Mouse (Mus musculus) 3134 (cell line): ENCODE results near the gene Pamr1.

Experiments
- DNase-seq: peaks from one replicate; pipeline ENCODE4 v3.0.0-alpha.2; 2011; ENCODE audit warnings: low spot score; ENCODE audit not compliant: insufficient read length; ENCODE audit errors: extremely low read depth

The Pamr1 gene

DNA sequence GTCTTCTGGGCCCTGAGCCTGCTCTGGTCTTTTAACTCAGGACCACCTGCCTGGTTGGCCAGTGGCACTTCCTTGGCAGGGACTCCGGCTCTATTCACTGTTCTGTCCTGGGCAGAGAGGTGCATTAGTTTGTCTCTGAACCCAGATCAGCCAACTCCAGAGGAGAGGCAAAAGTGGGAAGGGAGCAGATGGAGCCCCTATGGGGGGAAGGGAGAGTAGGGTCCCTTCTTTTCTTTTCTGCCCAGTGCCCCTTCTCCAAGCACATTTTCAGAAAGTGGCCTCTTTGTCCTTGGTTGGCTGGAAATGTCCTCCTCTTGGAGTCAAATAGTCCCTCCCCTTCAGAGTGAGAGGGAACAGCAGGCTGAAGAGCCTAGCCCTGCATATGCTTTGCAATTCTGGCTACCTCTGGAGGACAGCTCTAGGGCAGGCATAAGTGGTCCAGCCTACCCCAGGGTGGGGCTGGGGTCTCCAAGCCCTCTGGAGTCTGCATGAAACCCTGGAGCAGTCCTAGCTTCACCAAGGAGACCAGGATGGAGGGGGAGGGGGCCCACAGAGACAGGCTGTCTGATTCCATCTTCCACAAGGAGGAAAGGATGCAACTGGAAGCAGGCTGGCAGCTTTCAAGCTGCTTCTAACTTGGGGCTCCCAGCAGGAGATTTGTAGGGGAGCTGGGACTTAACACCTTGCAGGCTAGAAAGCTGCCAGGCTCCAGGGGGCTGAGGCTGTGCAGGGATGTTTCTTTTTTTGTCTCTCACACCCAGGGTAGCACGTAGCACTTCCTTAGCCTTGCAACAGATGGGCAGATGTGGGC is 49.3 kb downstream of the Pamr1 start:
- DNase-seq, result no peak

DNA sequence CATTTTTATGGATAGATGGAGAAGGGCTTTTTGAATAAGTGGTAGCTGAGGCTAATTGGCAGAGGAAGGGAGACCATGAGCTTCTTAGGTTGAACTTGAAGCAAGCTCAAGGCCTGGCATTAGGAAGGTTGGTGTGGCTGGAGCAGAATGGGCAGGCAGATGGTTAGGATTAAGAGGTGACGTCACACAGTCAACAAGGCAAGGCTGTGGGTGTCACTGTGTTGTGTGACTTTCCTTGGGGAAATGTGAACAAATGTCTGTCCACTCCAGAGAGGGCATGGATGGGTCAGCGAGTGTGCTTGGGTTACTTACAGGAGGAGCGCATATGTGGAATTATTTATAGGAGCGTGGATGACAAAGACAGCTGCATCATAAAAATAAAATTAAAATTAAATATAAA is 50.7 kb downstream of the Pamr1 start:
- no peak for DNase-seq

DNA sequence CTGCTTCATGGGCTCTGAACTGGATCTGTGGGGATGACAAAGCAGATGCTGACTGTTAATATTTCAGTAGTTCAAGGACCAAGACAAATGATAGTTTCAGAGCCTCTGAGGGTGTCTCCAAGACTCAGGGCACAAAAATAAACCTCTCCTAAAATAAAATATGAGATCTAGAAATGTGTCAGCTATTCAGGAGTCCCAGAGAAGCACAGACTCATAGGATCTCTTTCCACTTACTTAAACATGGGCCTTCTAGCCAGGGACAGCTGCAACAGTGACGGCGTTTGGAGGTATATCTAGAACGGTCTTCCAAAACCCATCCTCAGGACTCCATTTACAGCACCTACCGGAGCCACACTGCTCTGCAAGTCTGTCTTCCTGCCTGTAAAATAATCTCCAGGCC is 60.7 kb downstream of the Pamr1 start:
- no peak for DNase-seq

DNA sequence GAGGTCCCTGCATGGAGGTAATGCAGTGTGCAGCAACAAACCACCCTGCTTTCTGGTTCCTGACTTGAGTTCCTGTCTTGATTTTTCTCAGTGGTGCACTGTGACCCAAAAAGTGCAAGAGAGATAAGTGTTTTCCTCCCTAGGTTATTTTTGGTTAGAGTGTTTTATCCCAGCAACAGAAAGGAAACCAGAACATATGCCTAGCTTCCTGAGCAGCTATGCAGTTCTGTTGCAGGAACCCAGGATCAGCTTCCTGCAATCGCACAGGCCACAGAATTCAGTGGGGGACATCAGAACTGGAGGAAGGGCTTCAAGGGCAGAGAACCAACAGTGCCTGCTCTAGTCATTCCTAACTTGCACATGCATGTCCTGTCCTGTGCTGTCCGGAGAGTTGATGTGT is 66.8 kb downstream of the Pamr1 start:
- DNase-seq, result no peak

DNA sequence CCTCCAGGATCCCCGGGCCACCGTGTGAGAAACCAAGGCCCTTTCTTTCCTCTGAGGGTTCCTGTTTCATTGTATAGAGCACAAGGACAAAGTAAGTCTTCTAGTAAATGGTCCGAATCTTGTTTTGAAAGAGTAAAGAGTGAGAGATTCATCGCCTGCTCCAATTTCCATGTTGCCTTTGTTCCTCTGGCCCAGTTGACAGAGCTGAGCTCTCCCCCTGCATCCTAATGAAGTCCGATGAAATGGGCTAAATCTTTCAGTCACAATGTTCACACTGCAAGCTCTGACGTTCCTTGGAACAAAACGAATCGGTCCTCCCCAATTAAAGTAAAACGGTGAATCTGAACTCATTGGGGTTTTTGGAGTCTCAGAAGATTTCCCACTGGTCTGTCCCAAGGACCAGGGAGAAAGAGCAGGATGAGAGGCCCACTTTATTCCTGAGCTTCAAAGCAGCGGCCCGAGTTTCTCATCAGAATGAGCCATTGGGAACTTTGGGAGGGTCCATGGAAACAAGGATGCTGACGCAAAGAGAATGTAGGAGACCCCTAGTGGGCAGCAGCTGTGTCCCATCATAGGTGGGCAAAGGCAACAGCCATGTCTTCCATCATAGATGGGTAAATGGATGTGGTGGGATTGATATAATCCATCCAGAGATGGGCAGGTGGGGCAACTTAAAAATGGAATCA is 71.1 kb downstream of the Pamr1 start:
- DNase-seq, result no peak

DNA sequence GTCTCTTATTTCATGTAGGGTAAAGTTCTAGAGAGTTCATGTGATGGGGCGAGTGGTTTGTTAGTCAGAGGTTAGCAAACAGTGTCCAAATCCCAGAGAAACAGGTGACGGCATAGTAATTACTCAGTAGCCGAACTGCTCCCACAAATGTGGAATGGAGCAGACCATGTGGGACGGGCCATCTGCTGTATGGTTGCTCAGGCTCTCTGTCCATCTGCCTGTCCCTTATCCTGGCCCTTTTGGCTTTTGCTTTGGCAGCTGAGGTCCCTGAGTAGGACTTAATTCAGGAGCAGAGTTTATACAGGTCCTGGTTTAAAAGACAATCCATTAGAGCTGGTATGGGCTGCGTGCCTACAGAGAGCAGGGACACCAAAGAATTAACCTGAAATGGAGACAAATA is 72.4 kb downstream of the Pamr1 start:
- no peak for DNase-seq

DNA sequence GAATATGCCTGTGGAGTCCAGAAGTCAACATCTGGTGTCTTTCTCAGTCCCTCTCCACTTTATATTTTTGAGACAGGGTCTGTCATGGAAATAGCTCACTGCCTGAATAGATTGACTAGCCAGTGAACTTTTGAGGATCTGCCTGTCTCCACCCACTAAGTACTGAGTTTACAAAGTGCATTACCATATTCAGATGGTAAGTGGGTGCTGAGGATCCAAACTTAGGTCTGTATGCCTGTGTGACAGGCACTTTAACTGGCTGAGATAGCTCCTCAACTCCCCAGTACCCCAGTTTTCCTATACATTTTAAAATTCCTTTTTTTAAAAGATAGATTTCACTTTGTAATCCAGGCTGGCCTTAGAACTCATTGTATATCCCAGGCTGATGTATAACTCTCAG is 73.1 kb downstream of the Pamr1 start:
- DNase-seq, result no peak

DNA sequence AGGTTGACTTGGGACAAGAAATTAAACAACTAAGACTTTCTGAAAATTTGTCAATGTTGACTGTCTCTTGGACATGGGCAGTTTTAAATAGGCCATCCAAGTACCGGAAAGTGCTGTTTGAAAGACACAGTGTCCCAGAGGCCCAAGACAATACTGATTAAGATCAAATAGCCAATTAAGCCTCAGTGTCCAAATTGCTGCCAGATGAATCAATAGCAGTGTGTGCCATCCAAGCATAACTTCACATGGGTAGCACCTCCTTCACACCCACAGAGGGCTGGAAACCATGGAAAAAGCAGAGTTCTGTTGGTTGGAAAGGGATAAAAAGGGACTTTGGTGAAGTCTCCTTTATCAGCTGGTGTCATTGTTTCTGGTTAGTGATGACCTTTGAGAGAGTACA is 74.7 kb downstream of the Pamr1 start:
- DNase-seq, result no peak

DNA sequence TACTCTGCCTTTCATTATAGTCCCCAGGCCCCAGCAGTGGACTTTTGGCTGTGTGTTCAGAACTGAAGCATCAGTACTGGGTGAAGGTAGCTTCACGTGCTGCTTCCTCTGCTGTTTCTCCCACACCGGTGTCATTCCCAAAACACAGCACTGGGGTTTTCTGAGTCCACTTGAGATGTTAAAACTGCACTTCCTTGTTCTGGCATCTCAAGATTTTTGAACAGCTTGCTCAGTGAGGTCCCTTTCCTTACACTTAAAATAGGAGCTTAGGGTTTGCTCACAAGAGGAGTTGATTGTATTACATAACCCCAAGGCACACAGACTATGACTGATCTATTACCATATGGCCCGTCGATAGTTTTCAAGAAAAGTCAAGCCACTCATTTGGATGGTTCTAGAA is 82.5 kb downstream of the Pamr1 start:
- no peak for DNase-seq

DNA sequence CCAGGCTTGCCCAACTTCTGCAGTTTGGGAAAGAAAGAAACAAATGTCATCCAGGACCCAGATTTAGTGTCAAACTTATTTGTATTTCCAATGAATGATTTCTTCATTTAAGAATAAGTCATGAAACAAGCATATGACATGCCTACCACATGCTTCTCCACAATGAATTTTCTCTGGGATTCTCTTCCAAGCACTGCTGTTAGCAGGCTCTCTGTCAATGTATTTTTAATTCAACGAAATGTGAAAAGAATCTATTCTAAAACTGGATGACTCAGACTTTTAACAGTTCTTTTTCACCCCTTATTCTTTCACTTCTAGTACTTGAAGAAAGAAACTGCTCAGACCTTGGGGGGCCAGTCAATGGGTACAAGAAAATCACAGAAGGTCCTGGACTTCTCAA is 84.2 kb downstream of the Pamr1 start:
- DNase-seq, result no peak

DNA sequence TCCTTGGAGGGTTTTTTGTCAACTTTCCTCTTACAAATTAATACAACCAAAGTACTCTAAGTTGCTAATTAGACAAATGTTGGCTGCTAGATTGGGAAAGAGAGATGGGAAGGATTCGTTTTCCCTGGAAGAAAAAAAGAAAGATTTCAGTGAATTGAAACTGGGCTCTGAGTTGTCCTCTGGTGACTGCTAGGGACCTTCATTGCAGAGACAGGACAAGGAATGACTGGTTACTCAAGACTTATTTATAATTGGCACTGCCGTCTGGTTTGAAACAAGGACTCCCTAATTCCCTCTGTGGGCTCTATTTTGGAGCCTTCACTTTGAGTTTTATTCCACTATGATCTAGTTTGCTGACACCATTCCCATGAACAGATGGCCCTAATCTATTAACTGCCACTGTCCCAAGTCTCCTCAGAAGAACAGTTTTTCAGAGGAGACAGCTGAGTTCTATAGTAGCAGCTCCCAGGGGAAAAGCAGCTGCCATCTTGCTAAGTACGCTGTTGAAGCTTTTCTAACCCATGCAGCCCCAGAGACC is 85.8 kb downstream of the Pamr1 start:
- no peak for DNase-seq

DNA sequence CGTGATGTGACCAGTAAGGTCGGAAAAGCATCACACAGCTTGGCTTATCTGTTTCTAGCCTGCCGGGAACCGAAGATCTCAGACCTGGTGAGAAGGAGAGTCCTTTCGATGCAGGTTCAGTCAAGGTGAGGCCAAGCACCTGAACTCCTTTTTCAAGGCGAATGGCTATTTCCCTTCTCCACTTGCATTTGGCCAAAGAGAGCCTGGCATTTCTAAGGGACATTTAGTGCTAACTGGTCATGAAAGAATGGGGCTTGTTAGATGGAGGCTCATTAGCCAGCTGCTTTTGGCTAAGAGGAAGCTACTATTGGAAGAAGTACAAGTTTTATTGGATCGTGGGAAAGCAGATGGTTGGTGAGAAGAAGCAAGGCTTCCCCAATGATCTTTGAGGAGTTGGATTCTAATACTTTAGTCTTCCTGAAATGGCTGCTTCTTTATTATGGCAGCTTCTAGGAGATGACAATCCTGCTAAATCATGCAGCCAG is 86.3 kb downstream of the Pamr1 start:
- no peak for DNase-seq

DNA sequence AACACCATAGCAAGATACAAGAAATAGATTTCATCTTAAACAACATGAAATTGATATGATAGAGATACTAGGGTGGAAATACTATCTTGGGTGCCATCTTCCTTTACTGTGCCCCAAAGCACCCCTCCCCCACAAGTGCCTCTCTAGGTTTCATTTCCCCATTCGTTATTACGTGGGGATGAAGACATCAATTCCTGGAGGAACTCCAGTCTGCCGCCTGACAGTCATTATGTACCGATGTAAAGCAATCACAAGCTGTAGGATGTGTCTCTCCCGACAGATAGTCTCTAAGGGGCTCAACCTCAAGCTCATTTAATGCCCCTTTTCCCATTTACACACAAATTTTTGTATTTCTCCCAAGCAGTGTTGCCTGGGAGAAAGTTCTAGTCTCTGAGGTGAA is 88.3 kb downstream of the Pamr1 start:
- no peak for DNase-seq

DNA sequence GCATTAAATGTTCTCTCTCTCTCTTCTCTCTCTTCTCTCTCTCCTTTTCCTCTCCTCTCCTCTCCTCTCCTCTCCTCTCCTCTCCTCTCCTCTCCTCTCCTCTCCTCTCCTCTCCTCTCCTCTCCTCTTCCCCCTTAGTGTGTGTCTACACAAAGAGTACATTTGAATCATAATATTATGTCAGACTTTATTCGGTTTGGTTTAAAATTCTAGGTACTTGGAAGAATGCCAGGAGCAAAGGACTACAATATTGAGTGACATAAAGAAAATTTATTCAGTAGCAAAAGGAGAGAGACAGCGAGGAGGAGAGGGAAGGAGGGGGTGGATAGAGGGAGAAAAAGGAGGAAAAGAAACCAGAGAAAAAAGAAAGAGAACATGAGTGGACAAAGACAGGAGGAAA is 88.9 kb downstream of the Pamr1 start:
- no peak for DNase-seq

DNA sequence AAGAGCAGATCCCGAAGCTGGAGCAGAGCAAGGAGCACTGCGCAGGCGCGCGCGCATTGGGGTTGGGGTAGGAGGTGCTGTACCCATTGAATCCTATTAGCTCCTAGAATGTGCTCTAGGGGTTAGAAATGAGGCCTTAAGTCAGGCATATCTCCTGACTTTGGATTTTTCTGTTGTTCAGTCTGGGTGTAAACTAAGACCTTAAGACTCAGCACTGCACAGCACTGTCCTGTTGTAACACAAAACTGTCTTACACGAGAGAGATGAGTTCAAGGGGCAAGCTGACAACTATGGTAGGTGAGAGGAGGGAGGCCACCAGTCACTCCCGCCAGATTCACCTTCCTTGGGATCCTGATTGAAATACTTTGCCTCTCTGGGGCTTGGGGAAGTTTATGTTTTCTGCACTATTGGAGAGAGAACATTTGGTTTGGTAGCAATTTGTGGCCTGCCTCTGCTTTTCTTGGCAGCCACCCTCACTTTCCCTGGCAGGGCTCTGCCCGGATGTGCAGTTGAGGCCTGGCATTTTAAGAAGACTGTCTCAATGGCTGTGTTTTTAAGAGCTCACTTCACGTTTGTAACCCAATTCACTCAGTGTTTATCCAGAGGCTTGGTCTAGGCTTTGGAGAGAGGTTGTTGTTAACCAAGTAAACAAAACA is 99.2 kb downstream of the Pamr1 start:
- DNase-seq, result peak; percentile 19

DNA sequence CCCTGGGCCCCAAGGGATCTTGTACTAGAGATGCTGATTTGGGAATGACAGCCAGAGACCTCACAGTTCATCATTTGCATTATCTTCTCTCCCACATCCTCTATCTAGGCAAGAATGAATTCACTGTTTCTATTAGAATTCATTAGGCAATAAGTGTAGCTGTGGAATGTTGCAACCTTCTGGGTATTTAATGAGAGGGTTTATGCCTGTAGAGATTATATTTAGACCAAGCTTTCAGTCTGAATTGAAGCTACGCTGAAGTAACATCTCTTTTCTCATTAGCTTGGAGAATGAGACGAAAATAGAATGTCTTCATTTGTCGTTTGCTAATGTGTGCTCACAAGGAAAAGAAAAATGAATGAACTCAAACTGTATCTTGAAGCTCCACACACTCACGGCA is 100.5 kb downstream of the Pamr1 start:
- no peak for DNase-seq

DNA sequence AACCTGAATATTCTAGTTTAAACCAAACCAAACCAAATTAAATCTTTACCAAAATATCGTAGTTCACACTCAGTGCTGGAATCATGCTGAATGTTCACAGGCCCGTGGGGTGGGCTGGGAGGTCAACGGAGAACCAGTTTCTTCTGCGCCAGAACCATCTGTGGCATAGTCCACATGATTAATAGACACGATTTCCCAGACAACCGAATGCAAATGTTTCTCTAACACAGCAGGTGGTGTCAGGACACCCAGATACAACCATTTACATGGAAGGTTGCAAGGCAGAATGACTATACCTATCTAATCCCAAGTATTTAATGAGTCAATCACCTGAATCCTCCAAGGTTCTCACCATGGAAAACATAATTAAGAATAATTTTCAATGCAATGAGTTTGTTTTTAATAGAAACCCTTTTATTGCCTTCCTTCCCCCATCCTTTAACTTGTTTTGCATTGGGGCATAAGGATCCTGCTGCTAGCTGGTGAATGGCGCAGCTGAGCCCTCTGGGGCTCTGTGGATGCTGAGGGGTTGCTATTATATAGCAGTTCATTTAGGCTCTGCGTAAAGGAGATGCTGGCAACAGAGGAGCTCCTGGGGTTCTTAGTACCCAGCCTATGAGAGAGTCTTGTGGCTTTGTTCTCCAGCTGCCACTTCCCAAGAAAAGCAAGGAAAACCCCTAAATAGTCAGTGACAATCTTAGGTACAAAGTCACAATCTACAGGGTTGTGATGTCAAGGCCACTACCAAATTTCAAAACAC is 106.3 kb downstream of the Pamr1 start:
- no peak for DNase-seq

DNA sequence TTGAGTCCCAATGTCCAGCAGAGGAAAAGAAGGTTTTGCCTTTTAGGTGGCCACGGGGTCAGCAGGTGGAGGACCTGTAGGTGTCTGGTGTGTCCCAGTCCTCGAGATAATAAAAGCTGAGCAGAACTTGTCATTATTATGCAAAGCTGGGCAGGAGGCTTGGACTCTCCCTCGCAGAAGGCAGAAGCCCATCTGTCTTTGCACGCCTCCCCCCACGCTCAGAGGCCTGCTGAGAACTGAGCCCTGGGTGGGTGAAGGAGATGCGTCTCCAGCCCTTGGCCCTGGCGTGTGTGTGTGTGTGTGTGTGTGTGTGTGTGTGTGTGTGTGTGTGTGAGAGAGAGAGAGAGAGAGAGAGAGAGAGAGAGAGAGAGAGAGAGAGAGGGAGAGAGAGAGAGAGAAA is 107.9 kb downstream of the Pamr1 start:
- DNase-seq, result no peak

DNA sequence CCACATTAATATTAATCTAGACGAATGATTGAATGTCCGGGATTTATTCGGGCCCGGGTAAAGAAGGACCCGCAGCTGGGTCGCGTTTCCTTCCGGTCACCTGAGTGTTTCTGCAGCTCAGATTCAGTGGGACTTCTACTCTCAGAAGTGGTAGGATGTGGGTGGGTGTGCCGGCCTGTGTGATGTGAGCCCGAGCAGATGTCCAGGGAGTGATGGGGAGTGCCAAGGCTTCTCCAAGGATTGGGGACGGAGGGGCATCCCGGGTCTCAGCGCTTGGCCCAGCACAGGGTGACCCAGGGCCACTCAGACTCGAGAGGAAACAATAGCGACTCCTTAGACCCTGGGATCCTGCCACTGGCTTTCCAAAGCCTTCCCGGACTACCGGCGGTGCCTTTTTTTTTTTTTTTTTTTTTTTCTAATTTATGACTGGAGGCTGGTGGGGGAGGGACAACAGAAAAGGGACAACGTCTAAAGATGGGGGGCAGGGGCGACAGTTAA is 108.4 kb downstream of the Pamr1 start, which contains the start of gene Slc1a2:
Gene Slc1a2, plus strand, starts transcription at position 497 of the 498 bp plus-strand sequence.
- DNase-seq, result no peak
